Mouse (Mus musculus): ENCODE results near the gene Itga11. TPM values are rescaled to one million over a fixed set of nuclear protein-coding genes. Genes with fewer than 3 reads are reported as not detected.

Gene Itga11
- polyA plus RNA-seq, 1 experiment: 0.47 TPM

DNA sequence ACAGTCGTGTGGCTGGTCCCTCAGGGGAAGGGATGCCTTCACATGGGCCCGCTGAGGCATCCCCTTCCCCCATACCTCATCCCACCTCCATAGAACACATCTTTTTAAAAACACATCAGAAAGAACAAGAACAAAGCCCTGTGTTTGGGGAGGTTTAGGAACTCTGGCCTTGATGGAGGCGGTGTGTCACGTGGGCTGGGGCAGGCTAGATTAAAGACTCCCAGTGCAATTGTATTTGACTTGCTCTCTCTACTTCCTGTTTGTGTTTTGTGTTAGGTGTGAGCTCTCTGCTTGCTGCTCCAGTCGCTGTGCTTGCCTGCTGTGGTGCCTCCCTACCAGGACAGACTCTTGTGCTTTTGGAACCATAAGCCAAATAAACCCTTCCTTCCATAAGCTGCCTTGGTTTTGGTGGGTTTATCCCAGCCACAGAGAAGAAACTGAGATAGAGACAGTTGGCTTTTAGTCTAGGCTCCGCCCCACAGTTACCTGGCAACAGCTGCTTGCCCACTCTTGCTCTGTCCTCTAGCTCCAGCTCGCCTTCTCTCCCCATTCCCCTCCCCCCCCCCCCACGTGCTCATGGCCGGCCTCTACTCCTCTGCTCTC, 148.3 kb downstream of the Itga11 start:
- Histone ChIP-seq H3K27me3 (ENCODE audit: control insufficient read depth, insufficient read depth, low read length) (no peaks in the 10 kb centered on the region), H3K27ac (ENCODE audit: control insufficient read depth, insufficient read depth, low read length) (peak overlapping the region; percentile 68; the same call in 1 of the 2 replicates), H3K4me1 (replicated peaks; ENCODE audit: control insufficient read depth, insufficient read depth, low read length) (peaks cover 16% of the 10 kb centered on the region), H3K36me3 (ENCODE audit: control insufficient read depth, insufficient read depth, low read length) (no peaks in the 10 kb centered on the region), H3K4me3 (ENCODE audit: control insufficient read depth, insufficient read depth, low read length) (no peak overlapping the region)
- DNase-seq: no peak
- WGBS: 63% methylated on average over 9 of the region's 9 CpGs
- no peak for TF ChIP-seq POLR2A (IDR thresholded peaks at IDR 0.05; ENCODE audit: control insufficient read depth, extremely low read depth, insufficient read depth, low read length, poor library complexity)

DNA sequence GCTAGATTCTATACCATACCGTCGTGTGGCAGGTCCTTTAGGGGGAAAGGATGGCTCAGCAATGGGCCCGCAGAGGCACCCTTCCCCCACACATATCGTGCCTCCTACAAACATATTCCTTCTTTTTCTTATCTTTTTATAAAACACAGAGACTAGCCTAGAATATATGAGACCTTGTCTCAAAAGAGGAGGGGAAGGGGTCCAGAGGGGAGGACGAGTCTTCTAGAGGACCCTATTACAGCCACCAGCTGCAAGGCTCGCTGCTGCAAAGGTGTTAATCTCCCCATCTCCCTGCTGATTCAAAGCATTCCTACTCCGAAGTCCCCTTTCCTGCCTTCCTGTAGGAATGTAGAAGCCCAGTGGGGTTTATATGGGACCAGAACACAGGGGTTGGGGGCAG, 148.8 kb downstream of the Itga11 start:
- H3K27ac ChIP-seq (ENCODE audit: control insufficient read depth, insufficient read depth, low read length): no peak overlapping the region; the same call in 1 of the 2 replicates
- WGBS: 74% methylated on average over 7 of the region's 7 CpGs
- TF ChIP-seq POLR2A (IDR thresholded peaks at IDR 0.05; ENCODE audit: control insufficient read depth, extremely low read depth, insufficient read depth, low read length, poor library complexity) (no peak), CTCF (IDR thresholded peaks at IDR 0.05; ENCODE audit: borderline replicate concordance, control insufficient read depth, extremely low read depth, insufficient read depth, low read length, poor library complexity) (no peak)
- H3K4me3 ChIP-seq (ENCODE audit: control insufficient read depth, insufficient read depth, low read length): no peak overlapping the region
- peaks cover 16% of the 10 kb centered on the region for H3K4me1 ChIP-seq (replicated peaks; ENCODE audit: control insufficient read depth, insufficient read depth, low read length)
- H3K36me3 ChIP-seq (ENCODE audit: control insufficient read depth, insufficient read depth, low read length): no peaks in the 10 kb centered on the region
- H3K27me3 ChIP-seq (ENCODE audit: control insufficient read depth, insufficient read depth, low read length): no peaks in the 10 kb centered on the region
- no peak for DNase-seq

DNA sequence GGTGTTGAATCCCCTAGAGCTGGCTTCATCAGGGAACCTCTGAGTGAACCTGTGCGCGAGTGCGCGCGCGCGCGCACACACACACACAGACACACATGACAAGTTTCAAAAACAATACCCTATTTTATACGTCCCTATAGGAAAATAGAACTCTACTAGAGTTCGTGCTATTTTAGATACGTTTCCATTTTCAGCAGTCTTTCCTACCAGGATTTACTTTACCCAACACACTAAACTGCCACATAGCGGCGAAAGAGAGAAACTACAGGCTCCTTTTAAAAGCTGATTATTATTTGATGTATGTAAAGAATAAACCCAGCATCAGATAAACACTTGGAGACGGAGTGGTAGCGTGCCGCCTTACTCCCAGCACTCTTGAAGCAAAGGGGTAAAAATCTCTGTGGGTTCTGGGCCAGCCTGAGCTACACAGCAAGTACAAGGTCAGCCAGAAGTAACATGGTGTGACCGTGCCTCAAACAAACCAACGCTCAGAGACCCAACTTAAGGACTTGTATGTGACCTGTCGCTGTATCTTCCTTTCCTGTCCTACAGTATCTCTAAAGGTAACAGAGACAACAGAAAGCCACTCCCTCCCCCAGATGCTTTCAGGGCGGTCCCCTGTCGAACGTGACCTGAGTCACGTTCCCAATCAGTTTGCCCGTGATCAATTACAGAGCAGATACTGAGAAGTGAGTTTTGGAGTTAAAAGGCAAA, 150.5 kb downstream of the Itga11 start:
- no peak for TF ChIP-seq CTCF (IDR thresholded peaks at IDR 0.05; ENCODE audit: borderline replicate concordance, control insufficient read depth, extremely low read depth, insufficient read depth, low read length, poor library complexity)
- no peak for TF ChIP-seq POLR2A (IDR thresholded peaks at IDR 0.05; ENCODE audit: control insufficient read depth, extremely low read depth, insufficient read depth, low read length, poor library complexity)
- 23% methylated on average over 24 of the region's 24 CpGs for WGBS
- H3K36me3 ChIP-seq (ENCODE audit: control insufficient read depth, insufficient read depth, low read length): no peaks in the 10 kb centered on the region
- no peaks in the 10 kb centered on the region for H3K27me3 ChIP-seq (ENCODE audit: control insufficient read depth, insufficient read depth, low read length)
- H3K27ac ChIP-seq (ENCODE audit: control insufficient read depth, insufficient read depth, low read length): no peak overlapping the region
- H3K4me1 ChIP-seq (replicated peaks; ENCODE audit: control insufficient read depth, insufficient read depth, low read length): peaks cover 16% of the 10 kb centered on the region
- DNase-seq: no peak
- peak overlapping the region; percentile 10; the same call in 1 of the 2 replicates for H3K4me3 ChIP-seq (ENCODE audit: control insufficient read depth, insufficient read depth, low read length)

DNA sequence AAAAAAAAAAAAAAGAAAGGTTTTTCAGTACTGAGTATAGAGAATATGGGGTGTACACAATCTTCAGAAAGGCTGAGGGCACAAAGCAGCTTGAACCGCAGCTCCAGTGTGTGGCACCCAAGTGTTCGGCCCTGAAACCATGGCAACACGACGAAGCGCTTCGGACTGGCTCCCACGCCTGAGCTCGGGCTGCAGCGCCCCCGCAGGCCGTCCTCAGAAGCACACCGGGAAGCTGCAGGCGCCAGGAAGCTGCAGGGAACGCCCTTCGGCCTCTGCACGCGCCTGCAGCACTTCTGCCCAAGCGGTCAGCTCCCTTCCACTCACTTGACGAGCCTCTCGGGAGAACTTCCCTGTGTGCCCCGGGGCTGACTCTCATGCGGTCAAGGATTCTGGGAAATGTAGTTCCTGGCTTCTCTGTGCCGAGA, 151.0 kb downstream of the Itga11 start:
- peak; percentile 90 for DNase-seq
- TF ChIP-seq POLR2A (IDR thresholded peaks at IDR 0.05; ENCODE audit: control insufficient read depth, extremely low read depth, insufficient read depth, low read length, poor library complexity) (no peak), CTCF (IDR thresholded peaks at IDR 0.05; ENCODE audit: borderline replicate concordance, control insufficient read depth, extremely low read depth, insufficient read depth, low read length, poor library complexity) (peak; percentile 96)
- peaks cover 16% of the 10 kb centered on the region for H3K4me1 ChIP-seq (replicated peaks; ENCODE audit: control insufficient read depth, insufficient read depth, low read length)
- no peaks in the 10 kb centered on the region for H3K27me3 ChIP-seq (ENCODE audit: control insufficient read depth, insufficient read depth, low read length)
- 2% methylated on average over 23 of the region's 23 CpGs for WGBS
- H3K4me3 ChIP-seq (ENCODE audit: control insufficient read depth, insufficient read depth, low read length): peak overlapping the region; percentile 10
- no peaks in the 10 kb centered on the region for H3K36me3 ChIP-seq (ENCODE audit: control insufficient read depth, insufficient read depth, low read length)
- no peak overlapping the region for H3K27ac ChIP-seq (ENCODE audit: control insufficient read depth, insufficient read depth, low read length)

DNA sequence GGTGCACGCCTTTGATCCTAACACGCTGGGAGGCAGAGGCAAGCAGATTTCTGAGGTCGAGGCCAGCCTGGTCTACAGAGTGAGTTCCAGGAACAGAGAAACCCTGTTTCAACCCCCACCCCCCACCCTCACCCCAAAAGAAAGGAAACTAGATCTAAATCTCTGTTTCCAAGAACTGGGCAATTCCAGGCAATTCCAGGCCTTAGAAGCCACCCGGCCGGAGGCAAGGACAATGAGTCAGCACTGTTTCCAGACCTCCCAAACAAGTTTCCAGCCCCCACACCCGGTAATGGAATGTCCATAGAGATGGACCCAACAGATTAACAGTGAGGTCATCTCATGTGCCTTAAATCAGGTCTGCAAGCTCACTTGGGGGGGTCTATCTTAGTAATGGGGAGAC, 152.3 kb downstream of the Itga11 start:
- TF ChIP-seq CTCF (IDR thresholded peaks at IDR 0.05; ENCODE audit: borderline replicate concordance, control insufficient read depth, extremely low read depth, insufficient read depth, low read length, poor library complexity): no peak
- TF ChIP-seq POLR2A (IDR thresholded peaks at IDR 0.05; ENCODE audit: control insufficient read depth, extremely low read depth, insufficient read depth, low read length, poor library complexity): no peak
- WGBS: 83% methylated on average over 6 of the region's 6 CpGs
- no peak overlapping the region for H3K27ac ChIP-seq (ENCODE audit: control insufficient read depth, insufficient read depth, low read length)
- no peaks in the 10 kb centered on the region for H3K27me3 ChIP-seq (ENCODE audit: control insufficient read depth, insufficient read depth, low read length)
- H3K36me3 ChIP-seq (ENCODE audit: control insufficient read depth, insufficient read depth, low read length): no peaks in the 10 kb centered on the region
- peaks cover 16% of the 10 kb centered on the region for H3K4me1 ChIP-seq (replicated peaks; ENCODE audit: control insufficient read depth, insufficient read depth, low read length)
- H3K4me3 ChIP-seq (ENCODE audit: control insufficient read depth, insufficient read depth, low read length): no peak overlapping the region
- no peak for DNase-seq

Other genes with a start within 250 kb of the Itga11 start
- 18.1 and 18.2 TPM in 2 replicates for gene Coro2b, start 140.8 kb upstream of the Itga11 start, polyA plus RNA-seq (2012; rRNA removed)
- gene Fem1b, start 134.1 kb downstream of the Itga11 start, polyA plus RNA-seq (2012; rRNA removed): 15.3 and 20.5 TPM in 2 replicates
- gene Cln6, start 161.0 kb downstream of the Itga11 start, polyA plus RNA-seq (2012; rRNA removed): 83.6 and 106 TPM in 2 replicates
- 0.99 and 1.9 TPM in 2 replicates for gene Calml4, start 180.3 kb downstream of the Itga11 start, polyA plus RNA-seq (2012; rRNA removed)

All from thymus, adult 2 months (tissue).